Mouse (Mus musculus) heart, postnatal 14 days (tissue): ENCODE data around the gene Cox5b. TPM values are rescaled to one million over a fixed set of nuclear protein-coding genes. Genes with fewer than 3 reads are reported as not detected.

ENCODE experiments used
- DNase-seq, 2 experiments: peaks; one replicate each; pipeline ENCODE4 v3.0.0; 2021 to 2022
- intact Hi-C: fragments of 180-260 bp; cut with DNase I; formaldehyde crosslinking; loops from one replicate; pipeline ENCODE4 v1.15.1; 2025
- total RNA-seq, 2 experiments: library from RNA; stranded (reverse); gene quantifications; 2 replicates each; pipeline ENCODE4 v1.2.3; 2021

Gene Cox5b
- total RNA-seq, 2 experiments from 2014 or later, result 2,156 to 2,164 TPM

DNA sequence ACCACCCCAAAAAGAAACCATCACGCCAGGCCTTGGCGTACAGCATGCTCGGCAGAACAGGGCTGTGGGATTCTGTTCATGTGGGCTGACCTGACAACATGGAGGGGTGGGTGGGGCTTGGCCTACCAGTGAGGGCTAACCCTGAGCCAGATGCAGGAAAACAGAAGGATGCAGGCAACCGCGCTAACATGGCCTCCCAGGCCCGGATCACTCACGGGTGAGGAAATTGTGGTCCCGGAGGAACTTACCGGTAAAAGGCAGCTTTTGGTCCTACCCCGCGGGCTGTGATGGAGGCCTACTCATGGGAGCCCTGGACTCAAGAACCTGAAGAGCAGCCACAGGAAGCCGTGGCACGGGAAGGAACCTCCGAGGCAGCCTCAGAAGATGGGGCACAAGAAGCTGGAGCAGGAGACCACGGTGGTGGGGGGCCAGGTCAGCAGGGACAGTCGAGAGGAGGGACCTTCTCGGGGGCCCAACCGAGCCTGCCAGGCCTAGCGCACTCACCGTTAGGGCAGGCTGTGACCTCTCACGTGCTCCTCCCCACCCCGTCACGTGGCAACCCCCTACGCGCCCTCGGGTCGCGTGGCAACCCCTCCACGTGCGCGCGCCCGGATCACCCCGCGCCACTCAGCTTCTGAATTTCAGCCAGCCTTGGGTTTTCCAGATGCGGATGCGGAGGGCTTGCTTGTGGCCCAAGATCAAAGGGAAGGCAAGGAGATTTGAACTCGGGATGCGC lies 8.5 kb upstream of the Cox5b start, which contains the start of gene Fam178b:
Fam178b (minus strand) TSS at position 564 of the 736 bp plus-strand sequence.
- intact Hi-C loops, result loop anchor here (5.0 to 10.0 kb wide), 2 partner anchors 45 to 348 kb away; no protein-coding TSS in a partner anchor
- no peak for DNase-seq

DNA sequence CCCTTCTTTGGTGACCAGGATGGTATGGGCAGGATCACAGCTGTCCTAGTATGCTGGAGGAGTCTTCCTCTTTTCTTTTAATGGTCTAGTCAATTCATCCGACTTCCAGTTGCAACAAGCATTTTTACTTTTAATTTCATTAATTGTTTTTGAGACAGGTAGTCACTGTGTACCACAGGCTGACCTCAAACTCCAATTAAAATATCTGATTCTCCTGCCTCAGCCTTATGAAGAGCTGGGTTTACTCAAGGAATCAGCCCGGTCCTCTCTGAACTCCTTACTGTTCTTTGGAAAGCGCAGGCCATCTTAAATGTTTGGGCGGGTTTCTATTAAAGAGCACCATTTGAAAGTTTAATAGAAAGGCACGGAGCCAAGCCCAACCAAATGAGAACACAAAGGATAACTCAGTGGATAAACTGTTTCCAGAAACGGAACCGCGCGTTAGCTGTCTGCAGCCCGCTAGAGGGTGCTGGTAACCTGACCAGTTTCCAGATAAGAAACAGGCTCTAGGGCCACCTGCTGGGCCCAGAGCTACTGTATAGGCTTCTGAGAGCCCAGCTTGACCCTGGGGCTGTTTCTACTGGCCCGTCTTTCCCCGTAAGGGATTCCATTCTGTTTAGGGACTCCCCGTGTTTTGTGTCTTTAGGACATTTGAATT lies 7.3 kb upstream of the Cox5b start:
- DNase-seq, result peak; percentile 80 to 85
- intact Hi-C loops, result loop anchor here (2.0 to 10.0 kb wide), 3 partner anchors 47 to 349 kb away; partner anchors contain the start of gene Ankrd39

DNA sequence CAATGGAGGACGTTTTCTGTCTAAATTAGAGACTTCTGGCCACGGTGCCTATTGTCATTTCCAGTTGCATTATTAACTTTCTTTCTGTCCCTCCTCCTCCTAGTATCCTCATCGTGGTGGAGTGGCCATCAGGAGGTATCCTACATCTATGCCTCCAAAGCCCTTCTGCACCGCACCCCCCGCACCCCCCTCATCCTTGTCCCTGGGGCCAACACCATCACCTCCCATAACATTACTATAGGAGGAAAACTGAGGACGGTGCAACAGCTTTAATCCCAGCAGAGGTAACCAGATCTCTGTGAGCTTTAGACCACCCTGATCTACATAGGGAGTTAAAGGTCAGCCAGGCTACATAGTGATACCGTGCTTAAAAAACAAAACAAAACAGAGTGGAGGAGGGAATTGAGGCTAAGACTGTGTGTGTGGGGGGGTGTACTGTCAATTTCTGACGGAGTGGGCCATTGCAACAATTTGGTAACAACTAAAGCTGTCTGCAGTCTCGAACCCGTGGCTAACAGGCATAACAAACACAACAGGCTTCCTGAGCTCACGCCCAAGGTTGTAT lies 496 bp upstream of the Cox5b start:
- intact Hi-C loops, result no loop called here
- DNase-seq, result no peak

DNA sequence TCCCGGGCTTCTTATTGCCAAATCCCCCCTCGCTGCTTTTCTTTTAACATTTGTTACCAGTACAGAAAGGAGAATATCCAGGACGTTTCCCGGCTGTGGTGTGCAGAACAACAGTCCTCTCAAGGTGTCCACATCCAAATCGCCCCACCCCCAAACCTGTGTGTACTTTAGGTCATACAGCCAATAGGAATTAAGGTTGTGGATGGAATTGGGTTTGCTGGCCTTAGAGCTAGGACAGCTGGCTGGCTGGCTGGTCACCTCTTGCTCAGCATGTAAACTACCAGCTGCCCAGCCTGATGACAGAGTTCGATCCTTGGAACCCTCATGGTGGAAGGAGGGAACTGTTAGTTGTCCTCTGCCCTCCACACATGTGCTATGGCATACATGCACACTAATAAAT lies 3.6 kb downstream of the Cox5b start:
- intact Hi-C loops, result no loop called here

DNA sequence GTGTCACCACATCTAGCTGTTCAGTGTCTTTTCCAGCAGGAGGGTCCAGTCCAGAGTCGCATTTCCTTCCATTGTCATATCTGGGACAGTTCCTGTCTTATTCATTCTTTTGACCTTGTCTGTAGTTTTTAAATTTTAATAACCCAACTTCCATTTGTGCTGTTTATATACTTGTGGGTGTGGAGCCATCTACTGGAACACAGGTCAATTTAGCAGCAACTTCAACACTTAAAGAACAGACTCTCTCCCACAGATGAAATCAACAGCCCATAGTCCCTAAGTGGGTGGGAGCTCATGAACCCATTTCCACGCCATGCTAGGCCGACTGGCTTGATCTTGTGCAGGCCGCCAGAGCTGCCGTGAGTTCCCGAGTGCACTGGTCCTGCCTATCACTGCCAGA lies 5.2 kb downstream of the Cox5b start:
- DNase-seq, result no peak
- intact Hi-C loops, result no loop called here

More for the DNA sequence above, 3.6 kb downstream of the Cox5b start:
- no peak for DNase-seq

DNA sequence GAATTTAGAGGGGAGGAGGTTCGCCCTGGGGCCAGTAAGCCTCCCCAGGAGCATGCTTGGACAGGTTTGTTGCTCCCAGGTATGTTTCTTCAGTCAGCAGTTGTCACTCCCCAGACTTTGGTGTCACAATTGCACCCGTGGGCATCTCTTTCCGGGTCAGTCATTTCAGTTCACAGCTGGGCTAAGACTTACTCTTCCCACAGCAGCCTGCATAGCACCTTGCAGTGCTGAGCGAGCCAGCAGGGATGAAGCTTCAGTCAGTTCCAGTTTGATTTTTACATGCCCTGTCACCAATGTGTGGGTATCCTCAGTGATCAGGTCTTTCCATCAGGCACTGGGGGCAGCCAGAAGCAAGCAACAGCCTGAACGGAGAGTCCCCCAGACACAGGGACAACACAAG lies 5.8 kb downstream of the Cox5b start:
- DNase-seq, result no peak
- intact Hi-C loops, result no loop called here

DNA sequence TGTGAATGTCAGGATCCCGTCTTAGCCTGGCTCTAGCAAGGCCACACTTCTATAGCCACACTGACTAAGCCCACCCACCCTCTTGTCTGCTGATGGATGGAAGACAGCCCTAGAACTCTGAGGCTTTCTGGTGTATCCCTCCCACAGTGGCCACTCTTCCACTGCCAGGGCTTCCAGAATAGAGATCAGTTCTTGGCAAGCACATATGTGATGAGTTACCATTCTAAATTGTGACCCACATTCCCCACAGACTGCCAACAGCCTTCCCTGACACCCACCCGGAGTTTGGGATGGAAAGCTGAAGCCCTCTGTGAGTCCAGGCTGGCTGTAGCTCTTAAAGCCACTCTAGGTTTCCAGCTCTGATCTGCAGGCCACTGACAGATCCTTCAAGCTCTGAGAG lies 15.9 kb downstream of the Cox5b start:
- intact Hi-C loops, result loop anchor here (1.0 kb wide), 1 partner anchor 14 kb away; no protein-coding TSS in a partner anchor
- DNase-seq, result no peak

DNA sequence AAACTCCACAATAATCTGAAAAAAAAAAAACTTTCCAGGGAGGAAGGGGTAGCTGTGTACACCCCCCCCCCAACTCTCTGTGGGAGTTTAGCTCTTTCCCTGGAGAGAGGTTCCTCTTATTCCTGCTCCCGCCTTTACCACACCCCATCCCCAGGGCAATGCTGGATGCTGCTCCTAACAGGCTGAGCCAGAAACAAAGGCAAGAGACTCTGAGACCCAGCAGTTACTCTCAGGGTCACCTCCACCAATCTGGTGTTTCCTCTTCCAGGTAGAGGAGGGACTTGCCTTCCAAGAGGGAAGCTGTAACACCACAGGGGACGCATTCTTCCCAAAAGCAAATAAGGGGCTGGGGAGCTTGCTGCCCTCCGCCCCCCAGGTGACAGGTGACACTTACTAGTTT lies 16.5 kb downstream of the Cox5b start:
- DNase-seq, result no peak
- intact Hi-C loops, result loop anchor here (1.0 kb wide), 1 partner anchor 14 kb away; no protein-coding TSS in a partner anchor

DNA sequence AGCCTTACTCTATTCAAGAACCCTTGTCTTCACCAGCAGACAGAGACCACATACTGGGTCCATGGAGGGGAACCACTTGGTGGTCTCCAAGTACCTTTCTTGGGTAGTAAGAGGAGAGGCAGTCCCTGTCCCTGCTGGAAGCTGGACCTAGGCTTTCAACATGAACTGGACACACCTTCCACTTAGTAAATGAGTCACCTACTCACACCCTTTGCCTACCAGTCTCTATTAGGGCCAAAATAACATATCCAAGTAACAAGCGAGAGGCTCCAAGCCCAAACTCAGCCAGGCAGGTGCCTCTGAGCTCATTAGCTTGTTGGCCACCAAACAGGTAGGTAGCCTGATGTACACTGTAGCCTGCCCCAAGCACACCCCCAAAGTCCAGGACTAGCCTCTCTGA lies 17.4 kb downstream of the Cox5b start:
- intact Hi-C loops, result no loop called here
- no peak for DNase-seq

DNA sequence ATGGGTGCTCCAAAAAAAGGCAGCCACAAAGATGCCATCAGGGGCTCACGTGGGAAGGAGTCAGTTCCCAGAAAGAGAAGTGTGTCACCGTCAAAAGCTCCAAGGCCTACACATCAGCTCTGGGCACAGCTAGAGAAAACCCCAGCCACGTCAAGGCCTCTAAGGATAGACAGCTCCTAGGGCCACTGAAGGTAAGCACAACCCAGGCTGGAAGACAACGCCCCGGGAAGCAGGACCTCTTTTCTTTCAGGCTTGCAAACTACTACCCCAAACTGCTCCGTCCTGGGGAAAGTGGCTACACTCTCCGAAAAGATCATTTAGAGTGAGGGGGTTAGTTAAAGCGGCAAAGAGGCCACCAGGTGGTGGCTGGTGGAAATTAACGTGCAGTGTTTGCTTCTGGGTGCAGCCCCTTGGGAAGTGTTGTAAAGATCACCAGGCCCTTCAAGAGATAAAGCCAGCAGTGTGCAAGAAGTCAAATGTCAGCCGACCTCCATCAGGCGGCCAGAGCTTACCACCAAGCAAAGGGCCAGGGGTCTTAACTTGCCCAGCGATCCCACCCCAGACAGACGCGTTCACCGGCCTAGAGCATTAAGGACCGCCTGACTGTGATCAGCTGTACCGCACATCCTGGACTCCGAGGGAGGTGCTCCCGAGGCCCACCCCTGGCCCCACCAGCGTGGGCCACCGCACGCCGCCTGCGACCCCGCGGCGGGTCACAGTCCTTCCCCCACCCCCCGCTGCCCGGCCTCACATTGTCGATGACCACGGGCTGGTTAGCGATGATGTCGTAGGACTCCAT lies 18.0 kb downstream of the Cox5b start:
- intact Hi-C loops, result no loop called here
- peak; percentile 25 to 44 for DNase-seq

DNA sequence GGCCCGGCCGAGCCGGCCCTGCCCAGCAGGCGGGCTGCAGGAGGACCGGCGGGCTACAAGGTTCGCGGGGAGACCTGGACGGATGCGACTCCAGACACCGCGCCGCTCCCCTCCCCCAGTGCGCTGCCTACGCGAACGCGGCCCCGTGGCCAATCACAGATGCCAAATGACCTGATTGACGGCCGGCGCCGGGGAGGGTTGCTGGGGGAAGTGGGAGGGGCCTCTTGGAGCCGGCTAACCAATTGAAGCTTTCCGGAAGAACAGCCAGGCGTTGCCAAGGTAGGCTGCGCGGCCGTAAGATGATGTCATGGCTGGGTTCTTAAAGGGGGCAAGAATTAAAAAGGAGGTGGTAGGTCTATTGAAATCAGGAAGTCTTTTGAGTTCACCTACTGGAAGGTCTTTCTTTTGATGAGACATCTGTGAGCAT lies 18.6 kb downstream of the Cox5b start, which contains the start of gene 4933424G06Rik:
4933424G06Rik (plus strand) TSS at position 296 of the 427 bp plus-strand sequence.
- intact Hi-C loops, result no loop called here
- DNase-seq, result peak; percentile 98

DNA sequence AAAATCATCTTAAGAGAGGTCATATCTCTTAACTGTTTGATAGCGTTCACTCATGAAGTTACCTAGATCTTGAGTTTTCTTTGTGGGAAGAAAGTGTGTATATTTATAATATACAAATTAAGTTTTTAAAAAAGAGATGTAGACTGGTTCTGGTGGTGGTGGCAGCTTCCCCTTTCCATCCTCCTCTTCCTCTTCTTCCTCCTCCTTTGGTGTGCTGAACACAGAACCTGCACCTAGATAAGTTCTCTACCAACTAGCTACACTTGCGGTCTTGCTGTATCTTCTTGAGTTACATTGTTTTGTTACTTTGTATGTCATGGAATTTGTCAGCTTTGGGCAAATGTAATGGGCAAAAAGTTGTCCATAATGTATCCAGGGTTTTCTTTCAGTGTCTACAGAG lies 19.9 kb downstream of the Cox5b start:
- intact Hi-C loops, result no loop called here

DNA sequence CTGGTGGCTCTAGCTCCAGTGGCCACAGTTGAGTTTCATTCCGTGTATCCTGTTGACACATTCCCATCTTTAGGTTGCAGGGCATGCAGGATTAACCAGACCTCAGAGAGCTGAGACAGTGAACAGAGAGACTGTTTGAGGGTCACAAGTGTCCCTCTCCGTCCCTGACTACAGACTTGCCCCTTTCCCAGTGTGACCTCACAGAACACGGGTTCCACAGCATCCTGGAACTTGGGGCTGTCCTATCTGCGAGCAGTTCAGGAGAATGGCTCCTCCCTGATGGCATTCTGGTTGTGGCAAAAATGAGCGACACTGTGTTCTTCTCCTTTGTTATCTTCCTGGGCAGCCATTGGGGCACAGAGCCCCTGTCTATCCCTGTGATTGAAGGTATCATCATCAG lies 23.1 kb downstream of the Cox5b start, which contains the start of gene Actr1b:
Actr1b (minus strand) TSS at position 112 of the 400 bp plus-strand sequence.
- DNase-seq, result no peak
- intact Hi-C loops, result no loop called here

More for the DNA sequence above, 19.9 kb downstream of the Cox5b start:
- no peak for DNase-seq

DNA sequence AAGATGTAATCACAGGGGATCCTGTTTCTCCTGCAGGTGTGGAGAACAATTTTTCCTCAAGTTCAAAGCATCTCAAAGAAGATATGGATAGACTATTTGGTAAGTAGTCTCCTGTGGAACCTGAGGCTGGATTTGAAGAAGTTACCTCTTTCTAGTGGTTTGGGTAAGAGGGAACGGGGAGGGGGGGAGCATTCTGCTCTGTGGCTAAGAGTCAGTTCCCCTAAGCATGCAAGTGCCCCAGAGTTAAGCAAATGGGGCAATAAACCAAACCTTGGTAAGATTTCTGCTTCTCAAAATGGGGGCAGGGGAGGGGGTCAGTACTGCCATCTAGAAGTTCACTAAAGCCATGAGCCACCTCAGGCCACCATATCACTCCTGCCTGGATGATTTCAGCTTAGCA lies 27.5 kb downstream of the Cox5b start:
- intact Hi-C loops, result no loop called here
- no peak for DNase-seq

DNA sequence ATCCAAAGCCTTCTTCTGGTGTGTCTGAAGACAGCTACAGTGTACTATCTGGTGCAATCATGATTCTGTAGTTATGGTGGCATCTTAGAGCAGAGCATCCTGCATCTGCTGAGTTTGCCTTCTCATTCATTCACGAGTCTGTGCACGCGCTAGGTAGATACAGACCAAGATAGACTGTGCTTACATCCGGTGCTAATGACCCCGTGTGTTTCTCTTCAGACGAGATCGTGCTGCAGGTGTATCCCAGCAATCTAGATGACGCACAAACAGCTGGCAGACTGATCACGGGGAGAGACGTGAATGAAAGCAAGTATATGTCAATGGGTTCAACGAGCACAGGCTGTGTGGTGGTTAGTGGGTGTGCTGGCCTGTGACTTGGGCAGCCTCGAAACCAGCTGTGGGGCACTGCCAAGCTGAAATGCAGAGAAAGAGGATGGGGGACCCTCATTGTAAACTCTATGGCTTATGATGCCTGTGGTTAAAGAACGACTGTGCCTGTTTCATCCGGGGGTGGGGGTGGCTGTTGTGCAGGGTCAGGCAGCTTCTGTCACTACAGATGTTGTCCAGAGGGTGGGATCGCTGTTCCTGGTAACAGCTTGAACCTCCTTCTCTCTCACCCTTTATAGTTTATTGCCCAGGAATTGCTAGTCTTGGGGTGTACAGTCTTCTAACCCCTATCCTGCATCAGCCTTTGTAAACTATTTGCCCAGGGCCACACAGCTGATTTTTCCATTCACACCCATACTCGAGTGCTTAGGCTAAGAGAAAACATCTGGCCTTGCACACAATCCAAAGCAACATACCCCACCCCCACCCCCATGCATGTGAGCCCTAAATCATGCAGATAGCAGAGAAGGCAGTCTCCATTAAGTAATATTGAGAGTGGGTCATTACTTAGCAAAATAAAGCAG lies 32.2 kb downstream of the Cox5b start:
- intact Hi-C loops, result no loop called here

DNA sequence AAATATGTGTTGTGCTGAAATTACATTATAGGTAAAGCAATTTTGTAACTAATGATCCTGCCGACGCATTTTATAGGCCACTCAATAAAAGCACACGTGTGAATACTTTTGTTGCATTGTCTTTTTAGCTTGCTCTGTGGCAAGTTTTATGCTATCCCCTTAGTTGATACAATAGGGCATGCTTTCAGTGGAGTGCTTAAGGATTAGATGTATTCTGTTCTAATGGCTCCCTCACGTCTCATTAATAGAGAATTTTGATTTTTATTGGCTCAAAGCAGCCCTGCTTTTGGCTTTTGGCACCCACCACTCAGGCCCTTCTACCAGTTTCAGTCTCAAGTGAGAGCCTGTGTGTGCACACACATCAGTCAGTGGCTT lies 32.8 kb downstream of the Cox5b start:
- DNase-seq, result no peak
- intact Hi-C loops, result no loop called here

More for the DNA sequence above, 32.2 kb downstream of the Cox5b start:
- DNase-seq, result no peak

DNA sequence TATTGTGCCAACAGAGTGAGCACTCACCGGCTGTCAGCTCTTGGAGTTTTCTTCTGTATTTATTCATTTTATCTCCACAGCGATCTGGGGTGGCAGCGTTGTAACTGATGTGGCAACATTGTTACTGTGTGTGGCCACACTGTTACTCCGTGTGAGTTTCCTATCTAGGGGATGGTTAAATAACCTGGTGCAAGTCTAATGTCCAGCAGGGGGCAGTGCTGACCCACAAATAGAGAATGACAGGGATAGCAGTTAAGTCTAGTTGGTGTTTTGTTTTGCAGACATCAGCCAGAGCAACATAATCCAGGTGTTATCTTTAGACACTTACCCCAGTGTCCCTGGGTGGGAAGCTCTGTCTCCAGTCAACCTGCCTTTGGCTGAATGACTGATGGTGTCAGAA lies 46.1 kb downstream of the Cox5b start:
- peak; percentile 77 to 89 for DNase-seq
- intact Hi-C loops, result loop anchor here (2.0 kb wide), 1 partner anchor 514 kb away; no protein-coding TSS in a partner anchor

DNA sequence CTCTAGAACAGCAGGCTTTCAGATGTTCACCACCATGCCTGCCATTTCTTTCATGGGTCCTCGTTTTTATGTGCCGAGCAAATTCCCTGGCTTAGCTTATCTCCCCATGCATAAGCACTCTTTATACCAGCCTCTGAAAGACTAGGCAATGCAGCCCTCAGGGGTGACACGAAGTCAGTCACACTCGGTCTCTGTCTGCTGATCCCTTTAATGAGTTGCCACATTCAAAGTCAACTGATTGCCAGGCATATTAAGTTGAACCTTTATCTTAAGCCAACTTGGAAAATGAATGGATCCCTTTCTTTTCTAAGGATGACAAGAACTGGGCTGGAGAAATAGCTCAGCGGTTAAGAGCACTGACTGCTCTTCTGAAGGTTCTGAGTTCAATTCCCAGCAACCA lies 48.0 kb downstream of the Cox5b start:
- DNase-seq, result no peak
- intact Hi-C loops, result no loop called here

DNA sequence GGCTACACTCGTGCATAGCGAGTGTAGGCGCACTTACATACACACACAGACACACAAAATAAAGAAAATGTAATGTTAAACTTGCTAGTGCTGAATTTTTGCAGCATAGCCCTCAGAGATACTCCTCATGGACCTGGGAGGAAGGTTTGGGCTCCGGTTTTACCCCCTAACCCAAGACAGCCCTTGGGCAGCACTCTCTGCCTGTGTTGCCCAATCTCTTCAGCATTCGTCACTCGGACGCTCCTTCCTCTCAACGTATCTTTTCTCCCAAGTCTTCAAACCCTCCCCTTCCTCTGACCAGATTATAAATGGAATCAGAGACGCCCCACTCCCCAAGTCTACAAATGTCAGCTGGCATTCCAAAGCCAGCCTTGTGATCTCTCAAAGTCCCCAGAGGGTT lies 51.8 kb downstream of the Cox5b start:
- intact Hi-C loops, result no loop called here
- no peak for DNase-seq
